Mouse (Mus musculus) kidney, postnatal 0 days (tissue): Measurements from ENCODE around the gene S100a6. TPM values are rescaled to one million over a fixed set of nuclear protein-coding genes. Genes with fewer than 3 reads are reported as not detected.
A peak's percentile ranks its signal among the peaks of the same experiment; 100 is the strongest.

Experiments
- ATAC-seq: fragments of 200-750 bp; cut with Nextera tagmentation; replicated peaks from 2 replicates; pipeline ENCODE4 v1.8.0; 2017; ENCODE audit warnings: low read depth, moderate number of reproducible peaks, moderate TSS enrichment, moderate library complexity; ENCODE audit not compliant: low FRiP score
- DNase-seq: peaks from one replicate; pipeline ENCODE4 v3.0.0-alpha.2; 2016; ENCODE audit warnings: low spot score
- H3K27ac ChIP-seq: fragments of 300-500 bp; sonication (generic); 2 replicates; pipeline ENCODE4 v1.5.1; 2014; ENCODE audit warnings: mild to moderate bottlenecking
- H3K27me3 ChIP-seq: fragments of 300-500 bp; sonication (generic); 2 replicates; pipeline ENCODE4 v1.6.1; 2014; ENCODE audit warnings: low read length, mixed read lengths; ENCODE audit not compliant: insufficient read depth
- H3K36me3 ChIP-seq: fragments of 300-500 bp; sonication (generic); 2 replicates; pipeline ENCODE4 v1.6.1; 2014; ENCODE audit warnings: low read length, mixed read lengths; ENCODE audit not compliant: insufficient read depth
- H3K4me1 ChIP-seq: fragments of 300-500 bp; sonication (generic); replicated peaks from 2 replicates; pipeline ENCODE4 v1.6.1; 2014; ENCODE audit warnings: antibody characterized with exemption, low read length, mixed read lengths; ENCODE audit not compliant: insufficient read depth
- H3K4me2 ChIP-seq: fragments of 300-500 bp; sonication (generic); 2 replicates; pipeline ENCODE4 v1.6.1; 2014; ENCODE audit warnings: mild to moderate bottlenecking, low read length, moderate library complexity, mixed read lengths
- H3K4me3 ChIP-seq: fragments of 300-500 bp; sonication (generic); replicated peaks from 2 replicates; pipeline ENCODE4 v1.5.1; 2014; ENCODE audit warnings: low read depth, low read length
- H3K9ac ChIP-seq: fragments of 300-500 bp; sonication (generic); 2 replicates; pipeline ENCODE4 v1.6.1; 2014; ENCODE audit warnings: low read depth, low read length
- H3K9me3 ChIP-seq: fragments of 300-500 bp; sonication (generic); replicated peaks from 2 replicates; pipeline ENCODE4 v1.6.1; 2016; ENCODE audit warnings: low read length, inconsistent platforms, mixed read lengths
- CTCF ChIP-seq: IDR thresholded peaks from 2 replicates; pipeline ENCODE4 v1.5.1; 2016; ENCODE audit warnings: antibody characterized with exemption, low read depth, mild to moderate bottlenecking, moderate library complexity
- WGBS: fragments of 180-500 bp; shearing (Covaris S2); extraction: QIAGEN DNeasy Blood & Tissue Kit; methylation state at CpG from one replicate; pipeline ENCODE4 v1.1.7; 2014; 5-methylcytosine and 5-hydroxymethylcytosine counted together
- polyA plus RNA-seq: library from polyadenylated mRNA; unstranded; fragments of >200 nt; fragmentation: Nextera tagmentation; extraction: Ambion mirVana; gene quantifications from 2 replicates; pipeline ENCODE4 v1.2.1, GENCODE M21; 2015

Gene S100a6
- polyA plus RNA-seq, 1 experiment from 2014 or later = 525 TPM

GRCm38 (mm10) chr3:90627366-90627765, 14.7 kb downstream of the S100a6 start:
- no peaks in the 10 kb centered on the region for H3K9me3 ChIP-seq
- ATAC-seq = no peak
- no peaks in the 10 kb centered on the region for H3K4me1 ChIP-seq
- no peak overlapping the region for H3K27ac ChIP-seq
- no peaks in the 10 kb centered on the region for H3K27me3 ChIP-seq
- WGBS = 87% methylated on average over 5 of the region's 5 CpGs
- no peak for DNase-seq
- TF ChIP-seq CTCF = no peak
- H3K4me3 ChIP-seq = no peak overlapping the region
- no peak overlapping the region for H3K9ac ChIP-seq
- no peak overlapping the region for H3K4me2 ChIP-seq
- no peaks in the 10 kb centered on the region for H3K36me3 ChIP-seq

DNA sequence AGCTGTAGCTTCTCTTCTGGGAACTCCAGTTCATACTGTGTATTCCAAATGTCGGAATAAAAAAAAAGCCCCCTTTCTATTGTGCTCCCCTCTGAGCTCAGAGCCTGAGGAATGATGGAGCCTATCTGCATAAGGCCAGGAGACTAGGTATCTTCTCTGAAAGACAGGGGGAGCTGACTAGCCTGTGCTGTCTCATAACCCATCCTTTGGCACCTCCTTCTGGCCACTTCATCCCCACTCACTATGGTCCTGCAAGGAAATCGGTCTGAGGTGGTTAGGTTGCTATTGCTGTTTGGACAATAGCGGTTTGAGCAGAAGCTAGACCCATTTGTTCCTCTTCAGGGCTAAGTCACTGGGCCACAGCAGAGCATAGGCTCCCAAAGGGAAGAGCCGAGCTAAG, 15.1 kb downstream of the S100a6 start:
- ATAC-seq = no peak
- no peak overlapping the region for H3K9ac ChIP-seq
- 55% methylated on average over 4 of the region's 4 CpGs for WGBS

GRCm38 (mm10) chr3:90629298-90629697, 16.6 kb downstream of the S100a6 start:
- H3K36me3 ChIP-seq = no peaks in the 10 kb centered on the region
- no peak overlapping the region for H3K4me3 ChIP-seq
- no peak overlapping the region for H3K4me2 ChIP-seq
- H3K9ac ChIP-seq = no peak overlapping the region
- WGBS = 71% methylated on average over 2 of the region's 2 CpGs
- ATAC-seq = no peak
- TF ChIP-seq CTCF = no peak
- DNase-seq = no peak
- no peak overlapping the region for H3K27ac ChIP-seq
- H3K9me3 ChIP-seq = no peaks in the 10 kb centered on the region
- no peaks in the 10 kb centered on the region for H3K27me3 ChIP-seq
- no peaks in the 10 kb centered on the region for H3K4me1 ChIP-seq

More for the DNA sequence above, 15.1 kb downstream of the S100a6 start:
- Histone ChIP-seq H3K9me3 (no peaks in the 10 kb centered on the region), H3K27ac (no peak overlapping the region), H3K4me3 (no peak overlapping the region), H3K36me3 (no peaks in the 10 kb centered on the region), H3K27me3 (no peaks in the 10 kb centered on the region), H3K4me2 (no peak overlapping the region), H3K4me1 (no peaks in the 10 kb centered on the region)
- peak; percentile 80 for TF ChIP-seq CTCF
- DNase-seq = peak; percentile 80

DNA sequence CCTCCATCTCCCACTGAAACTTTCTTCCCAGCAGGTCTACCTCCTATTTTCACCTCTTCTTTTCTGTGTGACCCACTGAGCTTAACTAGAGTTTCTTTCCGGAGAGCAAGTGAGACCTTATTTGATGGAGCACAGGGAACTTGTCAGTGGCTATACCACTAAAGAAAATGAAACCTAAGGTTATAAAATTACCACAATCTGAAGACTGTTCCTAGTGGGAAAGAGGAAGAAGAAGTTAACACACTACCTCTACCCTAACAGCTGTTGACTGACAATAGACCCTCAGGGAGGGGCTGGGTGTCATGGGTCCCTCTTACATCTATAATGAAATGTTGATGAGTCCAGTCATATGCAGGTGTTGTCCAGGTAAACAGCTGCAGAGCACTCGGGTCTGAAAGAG, 19.3 kb downstream of the S100a6 start:
- no peak overlapping the region for H3K9ac ChIP-seq
- no peak overlapping the region for H3K4me2 ChIP-seq
- H3K4me3 ChIP-seq = no peak overlapping the region
- H3K36me3 ChIP-seq = no peaks in the 10 kb centered on the region
- TF ChIP-seq CTCF = no peak
- H3K27ac ChIP-seq = no peak overlapping the region
- no peaks in the 10 kb centered on the region for H3K27me3 ChIP-seq
- H3K4me1 ChIP-seq = no peaks in the 10 kb centered on the region
- WGBS = 76% methylated on average over 2 of the region's 2 CpGs
- ATAC-seq = no peak
- H3K9me3 ChIP-seq = no peaks in the 10 kb centered on the region
- DNase-seq = no peak

DNA sequence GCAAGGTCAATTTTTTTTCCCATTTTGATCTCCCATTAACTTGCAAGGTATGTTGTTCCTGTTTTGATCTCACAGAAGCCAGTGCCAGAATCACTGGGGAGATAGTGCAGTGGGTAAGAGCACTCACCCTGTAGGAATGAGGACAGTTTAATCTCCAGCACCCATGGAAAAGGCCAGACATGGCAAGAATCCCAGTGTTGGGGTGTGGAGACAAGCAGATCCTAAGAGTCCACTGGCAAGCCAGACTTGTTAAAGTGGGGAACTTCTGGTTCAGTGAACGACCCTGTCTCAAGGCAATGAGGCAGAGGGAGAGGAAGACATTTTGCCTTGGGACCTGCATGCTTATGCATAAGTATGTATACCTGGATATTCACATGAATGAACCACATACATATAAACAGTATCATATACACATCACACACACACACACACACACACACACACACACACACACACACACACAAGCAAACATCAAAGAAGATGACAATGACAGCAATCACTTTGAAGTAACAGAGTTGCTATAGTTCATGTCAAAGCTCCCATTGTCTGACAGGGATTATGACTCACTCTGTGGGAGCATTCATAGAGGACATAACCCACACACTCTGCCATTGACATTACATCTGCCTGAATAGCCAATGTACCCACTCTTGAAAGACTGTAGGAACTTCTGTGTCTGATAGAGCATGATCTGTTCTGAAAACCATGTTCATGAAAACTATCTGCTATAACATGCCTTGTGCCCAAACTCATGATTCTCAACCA, 26.0 kb downstream of the S100a6 start:
- Histone ChIP-seq H3K27ac (no peak overlapping the region), H3K4me3 (no peak overlapping the region), H3K4me1 (no peaks in the 10 kb centered on the region), H3K4me2 (no peak overlapping the region), H3K36me3 (no peaks in the 10 kb centered on the region), H3K9ac (no peak overlapping the region), H3K27me3 (no peaks in the 10 kb centered on the region), H3K9me3 (no peaks in the 10 kb centered on the region)
- no peak for TF ChIP-seq CTCF
- no peak for DNase-seq
- no peak for ATAC-seq
- 87% methylated on average over 1 of the region's 1 CpGs for WGBS

DNA sequence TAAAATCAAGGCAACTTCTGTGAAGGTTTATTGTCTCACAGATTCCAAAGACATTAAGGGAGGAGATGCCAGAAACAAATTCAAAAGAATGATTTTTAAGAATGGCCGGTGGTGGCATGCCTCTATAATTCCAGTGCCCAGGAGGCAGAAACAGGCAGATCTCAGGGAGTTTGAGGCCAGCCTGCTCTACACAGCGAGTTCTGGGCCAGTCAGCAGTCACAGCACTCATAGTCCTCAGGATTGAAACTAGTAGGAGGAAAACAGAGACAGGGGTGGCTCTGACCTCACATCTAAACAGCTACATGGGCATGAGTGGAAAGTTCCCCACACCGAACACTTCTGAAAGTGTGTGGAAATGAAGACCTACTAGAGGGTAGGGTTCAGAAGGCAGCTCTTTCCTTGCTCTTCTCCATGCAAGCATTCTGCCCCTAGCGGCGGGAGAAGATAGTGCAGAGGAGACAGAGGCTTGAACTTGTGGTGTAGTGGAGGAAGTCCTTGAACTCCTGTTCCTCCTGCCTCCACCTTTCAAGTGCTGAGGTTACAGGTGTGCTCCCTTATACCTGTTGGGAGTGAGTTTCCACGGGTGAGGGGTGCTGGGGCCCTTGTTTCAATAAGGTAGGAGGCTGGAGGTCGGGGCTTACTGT, 27.0 kb downstream of the S100a6 start:
- no peaks in the 10 kb centered on the region for H3K4me1 ChIP-seq
- no peaks in the 10 kb centered on the region for H3K27me3 ChIP-seq
- no peaks in the 10 kb centered on the region for H3K36me3 ChIP-seq
- DNase-seq (peak; percentile 10), ATAC-seq (no peak)
- no peak overlapping the region for H3K9ac ChIP-seq
- H3K9me3 ChIP-seq = no peaks in the 10 kb centered on the region
- WGBS = 59% methylated on average over 7 of the region's 7 CpGs
- peak; percentile 68 for TF ChIP-seq CTCF
- no peak overlapping the region for H3K4me3 ChIP-seq
- H3K4me2 ChIP-seq = no peak overlapping the region
- no peak overlapping the region for H3K27ac ChIP-seq
